Mouse (Mus musculus): ENCODE results near the gene Mgat4b. TPM values are rescaled to one million over a fixed set of nuclear protein-coding genes. Genes with fewer than 3 reads are reported as not detected.

The Mgat4b gene
- polyA plus RNA-seq (2017; shearing (Covaris generic)): 1 to 10 TPM; 1.1 to 1.7 TPM

DNA sequence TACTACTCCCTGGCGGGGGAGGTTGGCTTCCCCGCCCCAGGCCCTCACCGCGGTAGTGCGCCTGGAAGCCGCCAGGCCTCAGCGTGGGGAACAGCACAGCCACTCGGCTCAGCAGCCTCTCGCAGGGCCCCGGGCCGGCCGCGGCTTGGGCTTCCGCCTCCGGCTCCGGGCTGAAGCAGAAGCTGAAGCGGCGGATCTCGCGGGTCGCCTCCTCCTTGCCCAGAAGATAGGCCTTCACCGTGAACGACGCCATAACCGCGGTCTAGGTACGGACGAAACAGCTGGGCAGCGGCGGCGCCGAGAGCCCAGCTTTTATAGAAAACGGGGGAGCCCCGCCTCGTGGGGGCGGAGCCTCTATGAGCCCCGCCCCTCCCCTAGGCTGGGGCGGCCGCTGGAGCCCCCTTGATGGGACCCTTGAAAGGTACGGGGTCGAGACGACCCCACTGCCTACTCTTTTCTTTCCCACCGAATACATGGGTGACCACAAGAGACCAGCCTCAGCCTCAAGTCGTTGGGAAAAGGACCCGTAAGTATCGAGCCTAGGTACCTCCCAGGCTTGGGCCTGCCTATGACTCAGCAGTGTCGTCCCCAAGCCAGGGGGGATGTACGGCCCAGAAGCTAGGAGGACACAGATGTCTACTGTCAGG, at the start of gene Mgat4b, which contains the start of gene Sqstm1:
TSS of gene Mgat4b (plus strand) at position 386 of the 647 bp plus-strand sequence.
TSS of gene Sqstm1 (minus strand) at position 323 of the 647 bp plus-strand sequence.
- peak; percentile 61 for ATAC-seq

DNA sequence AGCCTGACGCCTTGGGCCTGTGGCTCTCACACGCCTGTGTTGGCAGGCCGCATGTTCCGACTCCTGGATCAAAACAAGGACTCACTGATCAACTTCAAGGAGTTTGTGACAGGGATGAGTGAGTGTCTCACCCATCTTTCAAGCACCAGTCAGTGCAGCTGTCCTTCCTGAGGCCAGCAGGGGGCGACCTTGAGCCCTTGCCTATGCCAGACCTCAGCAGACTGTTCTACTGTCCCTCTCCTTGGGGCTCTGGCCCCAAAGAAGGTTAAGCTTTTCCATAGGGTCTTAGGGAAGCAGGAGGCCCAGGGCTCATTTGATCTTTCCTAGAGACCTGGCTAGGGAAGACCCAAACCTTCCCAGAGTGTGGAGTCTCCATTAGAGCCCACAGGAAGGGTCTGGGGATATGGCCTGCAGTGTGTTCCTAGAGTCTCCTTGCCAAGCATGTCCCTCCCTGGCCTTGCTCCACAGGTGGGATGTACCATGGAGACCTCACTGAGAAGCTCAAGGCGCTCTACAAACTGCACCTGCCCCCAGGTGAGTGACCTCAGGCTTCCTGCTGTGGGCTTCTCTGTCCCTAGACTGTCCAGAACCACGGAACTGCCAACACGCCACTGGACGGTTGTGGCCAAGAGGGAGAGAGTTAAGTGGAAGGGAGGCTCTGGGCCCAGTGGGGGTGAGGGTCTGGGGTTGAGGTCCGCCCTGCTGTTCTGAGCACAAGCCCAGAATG, 48.9 kb upstream of the Mgat4b start:
- ATAC-seq: peak; percentile 67

DNA sequence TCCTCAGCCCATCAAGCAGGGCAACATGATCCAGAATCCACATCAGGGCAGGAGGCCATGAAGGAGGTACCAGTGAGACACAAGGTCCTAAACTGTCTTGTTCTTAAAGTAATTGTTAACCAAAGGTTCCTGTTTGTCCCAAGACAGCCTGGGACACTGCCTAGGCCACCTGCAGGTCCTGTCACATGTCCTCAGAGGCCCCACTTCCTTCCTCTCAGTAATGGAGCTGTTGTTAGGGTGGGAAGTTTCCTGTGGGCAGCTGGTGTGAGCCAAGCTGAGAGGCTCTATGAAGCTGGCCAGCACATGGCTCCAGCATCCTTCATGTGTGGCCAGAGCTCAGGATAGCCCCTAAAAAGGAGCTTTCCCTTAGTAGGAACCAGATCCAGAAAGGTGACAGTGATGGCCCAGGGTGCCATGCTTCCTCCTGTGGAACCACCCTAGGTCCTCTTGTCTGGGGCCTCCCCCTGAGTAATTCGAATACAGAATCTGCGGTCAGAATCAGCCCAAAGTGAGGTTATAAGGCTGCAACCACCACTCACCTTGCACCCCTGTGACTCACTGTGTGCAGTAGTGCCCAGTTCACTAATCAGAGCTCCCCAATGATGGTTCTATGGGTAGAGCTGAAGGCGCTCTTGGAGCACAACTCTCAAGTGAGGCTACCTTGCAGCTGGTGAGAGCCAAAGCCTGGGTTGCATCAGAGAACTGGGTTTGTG, 48.2 kb upstream of the Mgat4b start:
- no peak for ATAC-seq

DNA sequence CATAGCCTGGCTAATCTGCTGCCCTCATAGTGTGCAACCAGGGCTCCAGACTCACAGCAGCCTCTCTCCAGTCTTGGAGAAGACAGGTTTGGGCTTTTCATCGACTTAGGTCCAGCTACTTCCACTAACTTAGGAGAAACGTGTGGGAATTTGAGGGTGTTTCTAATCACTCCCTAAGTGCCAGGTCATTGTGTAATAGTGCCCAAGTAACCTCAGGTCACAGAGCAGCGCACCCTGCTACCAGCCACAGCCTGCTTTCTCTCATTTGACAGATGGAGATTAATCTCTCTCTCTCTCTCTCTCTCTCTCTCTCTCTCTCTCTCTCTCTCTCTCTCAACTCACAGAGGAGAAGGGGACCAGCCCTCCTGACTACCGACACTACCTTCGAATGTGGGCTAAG, 42.3 kb upstream of the Mgat4b start:
- ATAC-seq: no peak

DNA sequence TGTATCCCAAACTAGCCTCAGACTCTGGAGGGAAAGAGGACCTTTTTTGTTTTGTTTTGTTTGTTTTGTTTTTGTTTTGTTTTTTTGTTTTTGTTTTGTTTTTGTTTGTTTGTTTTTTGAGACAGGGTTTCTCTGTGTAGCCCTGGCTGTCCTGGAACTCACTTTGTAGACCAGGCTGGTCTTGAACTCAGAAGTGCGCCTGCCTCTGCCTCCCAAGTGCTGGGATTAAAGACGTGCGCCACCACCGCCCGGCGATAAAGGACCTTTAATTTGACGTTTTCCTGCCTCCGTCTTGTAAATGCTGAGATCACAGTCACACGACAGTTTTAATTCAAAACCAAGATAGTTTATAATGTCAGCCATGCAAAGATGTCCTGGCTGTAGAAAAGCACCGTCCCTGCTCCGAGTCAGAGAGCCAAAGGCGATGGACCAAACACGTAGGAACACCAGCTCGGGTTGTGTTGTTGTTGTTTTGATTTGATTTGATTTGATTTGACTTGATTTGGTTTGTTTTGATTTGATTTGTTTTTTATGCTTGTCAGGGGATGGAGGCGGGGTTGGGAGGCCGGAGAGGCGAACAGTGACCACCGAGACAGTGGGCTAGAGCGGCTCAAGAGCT, 36.5 kb upstream of the Mgat4b start, which contains the start of gene Mrnip:
TSS of gene Mrnip (plus strand) at position 334 of the 619 bp plus-strand sequence.
- ATAC-seq: peak; percentile 53

DNA sequence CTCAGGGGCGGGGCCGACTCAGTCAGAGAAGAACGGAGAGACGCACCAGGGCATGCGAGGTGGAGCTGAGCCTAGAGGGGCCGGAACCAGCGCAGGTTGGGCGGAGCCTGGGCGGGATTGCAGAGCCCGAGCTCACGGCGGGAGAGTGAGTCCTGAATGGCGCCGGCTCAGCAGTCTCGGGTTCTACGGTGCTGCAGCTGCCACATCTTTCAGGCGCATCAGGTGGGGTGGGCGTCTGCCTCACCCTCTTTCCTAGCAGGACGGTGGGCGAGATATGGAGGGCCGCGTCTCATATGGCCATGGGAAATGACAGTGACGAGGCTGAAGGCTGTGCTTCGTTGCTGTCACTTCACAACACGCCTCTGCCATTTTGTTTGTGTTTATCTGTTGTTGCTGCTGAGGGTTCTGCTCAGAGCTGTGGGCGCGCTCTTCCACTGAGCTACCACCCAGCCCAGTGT, 35.9 kb upstream of the Mgat4b start:
- ATAC-seq: peak; percentile 99

DNA sequence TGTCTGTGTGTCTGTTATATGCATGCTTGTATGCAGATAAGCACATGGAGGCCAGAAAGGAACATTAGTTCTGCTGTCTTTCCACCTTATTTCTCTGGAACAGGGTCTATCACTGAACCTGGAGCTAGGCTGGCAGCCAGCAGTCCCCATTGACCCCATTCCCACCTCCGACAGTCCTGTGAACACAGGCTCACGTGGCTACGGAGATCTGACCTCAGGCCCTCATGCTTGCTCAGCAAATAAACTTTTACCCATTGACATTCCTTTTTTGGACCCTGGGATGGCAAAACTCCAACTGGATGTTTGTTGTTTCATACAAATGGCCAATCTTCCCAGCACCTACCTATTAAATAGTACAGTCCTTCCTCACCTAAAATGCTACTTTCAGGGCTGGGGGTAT, 34.3 kb upstream of the Mgat4b start:
- ATAC-seq: no peak

DNA sequence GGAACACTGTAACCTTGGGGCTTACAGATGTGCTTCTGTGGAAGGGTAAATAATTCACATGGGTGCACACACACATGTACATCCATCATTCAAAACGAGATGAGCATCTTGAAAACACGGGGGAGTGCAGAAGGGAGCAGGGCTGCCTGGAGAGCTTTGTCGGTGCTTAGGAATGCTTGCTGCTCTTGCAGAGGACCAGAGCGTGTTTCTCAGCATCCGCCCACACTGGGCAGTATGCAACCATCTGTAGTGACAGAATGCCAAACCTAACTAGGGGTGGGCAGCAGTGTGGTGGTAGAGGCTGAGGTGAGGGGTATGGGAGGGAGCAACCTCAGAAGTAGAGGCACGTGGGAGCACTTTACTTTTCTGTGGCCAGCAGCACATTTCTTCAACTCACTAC, 33.6 kb upstream of the Mgat4b start:
- ATAC-seq: no peak

DNA sequence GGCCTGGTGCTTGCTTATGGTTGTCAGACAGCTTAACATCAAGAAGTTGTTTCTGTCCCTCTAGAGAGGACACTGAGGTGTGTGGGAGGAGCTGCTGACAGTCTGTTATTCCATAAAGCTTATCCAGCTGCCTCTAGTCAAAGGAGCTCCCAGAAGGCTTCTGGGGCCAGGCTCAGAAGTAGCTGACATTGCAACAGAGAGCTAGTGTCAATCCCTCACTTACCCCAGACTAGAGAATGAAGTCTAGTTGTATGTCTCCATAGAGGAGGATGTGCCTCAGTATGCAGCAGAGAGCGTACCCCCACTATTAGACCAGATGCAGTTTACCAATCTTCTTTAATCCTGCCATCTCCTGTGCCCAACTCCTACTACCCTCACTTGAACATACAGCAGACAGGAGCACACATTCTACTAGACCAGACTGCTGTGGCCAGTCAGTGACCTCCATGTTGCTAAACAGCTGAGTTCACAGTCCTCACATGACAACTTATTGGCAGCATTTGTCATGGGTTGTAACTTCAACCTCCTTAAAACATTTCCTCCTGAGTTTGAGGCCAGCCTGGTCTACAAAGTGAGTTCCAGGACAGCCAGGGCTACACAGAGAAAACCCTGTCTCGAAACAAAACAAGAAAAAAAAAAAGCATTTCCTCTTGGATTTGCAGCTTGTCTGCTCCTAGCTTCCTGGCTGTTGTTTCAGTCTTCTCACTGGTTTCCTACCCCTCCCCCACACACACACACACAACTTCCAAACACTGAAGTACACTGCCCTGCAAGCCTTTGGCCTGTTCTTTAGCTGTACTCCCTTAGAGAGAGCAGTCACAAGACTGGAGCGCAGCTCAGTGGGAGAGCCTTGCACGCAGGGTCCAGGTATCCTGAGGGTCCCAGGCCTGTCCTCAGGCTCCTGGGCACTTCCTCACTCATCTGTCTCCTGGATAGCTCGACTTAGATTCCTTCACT, 31.9 kb upstream of the Mgat4b start:
- ATAC-seq: no peak

DNA sequence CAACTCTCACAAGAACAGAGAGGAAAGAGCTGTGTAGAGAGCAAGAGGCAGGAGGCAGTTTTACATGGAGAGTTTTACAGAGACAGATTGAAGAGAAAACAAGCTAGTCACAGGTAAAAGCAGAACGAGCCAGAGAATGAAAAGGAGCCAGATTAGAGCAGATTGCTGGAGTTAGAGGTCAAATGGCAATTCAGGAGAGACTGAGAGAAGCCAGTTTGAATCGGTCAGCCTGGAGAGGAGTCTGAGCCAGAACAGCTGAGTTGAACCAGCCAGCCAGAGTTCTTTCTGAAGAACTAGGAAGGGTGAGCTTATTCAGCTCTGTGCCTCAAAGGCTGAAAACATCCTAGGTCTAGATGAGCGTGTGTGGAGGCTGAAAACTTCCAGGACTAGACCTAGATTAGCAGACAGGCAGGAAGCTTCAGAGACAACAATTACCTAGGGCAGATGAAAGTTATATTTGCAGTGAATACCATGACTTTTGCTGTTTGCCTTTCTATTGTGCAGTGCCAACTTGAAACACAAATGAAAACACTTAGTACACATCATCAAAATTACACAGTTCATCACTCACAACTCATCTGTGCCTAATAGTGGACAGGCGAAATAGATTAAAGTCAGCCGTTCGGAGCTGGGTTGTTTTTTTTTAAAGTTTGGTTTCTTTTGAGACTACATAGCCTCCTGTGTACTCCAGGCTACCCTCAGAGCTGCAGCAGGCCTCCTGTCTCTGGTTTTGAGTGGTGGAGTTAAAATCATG, 30.0 kb upstream of the Mgat4b start:
- ATAC-seq: no peak

DNA sequence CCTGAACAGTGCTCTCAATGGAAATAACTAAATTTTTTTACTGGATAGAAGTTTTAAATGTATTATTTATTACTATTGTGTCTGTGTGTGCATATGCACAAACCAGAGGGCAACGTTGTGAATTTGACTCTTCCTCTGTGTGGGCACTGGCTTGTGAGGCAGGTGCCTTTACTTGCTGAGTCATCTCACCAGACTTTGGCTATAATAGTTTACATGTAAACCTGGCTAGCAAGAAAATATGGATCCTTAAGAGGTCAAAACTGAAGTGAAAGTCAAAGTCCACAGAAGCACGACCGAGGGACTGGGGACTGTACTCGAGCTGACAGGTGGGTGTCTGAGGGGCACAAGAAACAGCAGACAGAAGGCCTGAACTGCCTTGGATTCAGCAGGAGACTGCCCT, 28.0 kb upstream of the Mgat4b start:
- no peak for ATAC-seq

DNA sequence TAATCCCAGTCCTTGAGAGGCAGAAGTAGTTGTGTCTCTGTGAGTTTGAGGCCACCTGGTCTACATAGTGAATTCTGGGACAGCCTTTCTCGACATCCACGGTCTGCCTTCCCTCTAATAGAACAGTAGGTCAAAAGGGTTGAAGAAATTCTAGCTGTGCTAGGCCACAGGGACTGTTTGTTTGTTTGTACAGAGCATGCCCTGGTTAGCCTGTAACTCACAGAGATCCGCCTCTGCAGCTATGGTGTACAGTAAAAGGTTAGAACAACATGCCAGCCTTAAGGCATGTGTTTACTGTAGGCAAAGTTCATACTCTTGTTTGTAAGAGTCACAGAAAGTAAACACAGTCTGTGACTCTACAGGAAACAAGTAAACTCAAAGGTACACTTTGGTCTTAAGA, 25.9 kb upstream of the Mgat4b start:
- ATAC-seq: no peak

DNA sequence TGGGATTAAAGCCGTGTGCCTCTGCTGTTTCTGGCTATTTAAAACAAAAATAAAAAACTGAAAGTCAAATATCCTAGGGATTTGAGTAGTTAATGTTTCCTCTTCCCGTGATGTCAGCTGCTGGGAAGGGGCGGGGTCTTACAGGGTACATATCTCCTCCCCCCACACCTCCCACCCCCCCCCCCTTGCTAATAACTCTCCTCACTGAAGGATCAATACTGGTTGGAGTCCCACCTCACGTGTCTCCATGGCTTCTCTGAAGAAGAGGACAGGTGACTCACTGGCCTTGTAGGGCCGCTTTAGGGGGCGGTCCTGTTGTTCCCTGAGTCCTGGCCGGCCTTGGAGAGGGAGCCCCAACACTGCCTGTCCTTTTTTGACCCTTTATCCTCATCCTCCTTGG, 22.0 kb upstream of the Mgat4b start:
- no peak for ATAC-seq

DNA sequence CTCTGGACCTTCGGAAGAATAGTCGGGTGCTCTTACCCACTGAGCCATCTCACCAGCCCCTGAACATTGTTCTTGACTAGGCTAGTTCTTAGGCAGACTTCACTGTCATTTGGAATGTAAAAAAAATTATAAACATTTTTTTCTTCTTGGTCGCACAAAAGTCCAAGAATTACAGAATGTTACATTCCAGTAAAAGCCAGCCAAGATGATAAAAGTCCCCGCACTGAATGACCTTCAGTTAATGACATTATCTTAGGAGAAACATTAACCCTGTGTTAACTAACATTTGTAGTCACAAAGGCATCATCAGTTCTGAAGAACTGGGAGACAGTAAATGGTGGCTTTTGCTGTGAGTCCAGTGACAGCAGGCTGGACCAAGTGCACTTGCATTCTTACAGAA, 20.3 kb upstream of the Mgat4b start:
- no peak for ATAC-seq

DNA sequence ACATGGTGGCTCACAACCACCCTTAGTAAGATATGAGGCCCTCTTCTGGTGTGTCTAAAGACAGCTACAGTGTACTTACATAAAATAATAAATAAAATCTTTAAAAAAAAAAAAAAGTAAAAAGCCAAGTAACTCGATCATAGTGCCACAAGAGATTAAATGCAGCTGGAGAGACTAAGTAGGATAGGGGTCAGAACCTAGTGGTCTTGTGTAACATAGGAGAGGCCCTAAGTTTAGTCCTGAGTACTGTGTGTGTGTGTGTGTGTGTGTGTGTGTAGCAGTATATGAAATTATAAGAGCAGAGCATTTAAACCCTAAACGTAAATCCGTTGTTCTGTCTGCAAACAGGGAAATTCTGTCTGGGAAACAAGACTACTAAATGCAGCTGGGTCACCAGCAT, 18.4 kb upstream of the Mgat4b start:
- ATAC-seq: no peak

DNA sequence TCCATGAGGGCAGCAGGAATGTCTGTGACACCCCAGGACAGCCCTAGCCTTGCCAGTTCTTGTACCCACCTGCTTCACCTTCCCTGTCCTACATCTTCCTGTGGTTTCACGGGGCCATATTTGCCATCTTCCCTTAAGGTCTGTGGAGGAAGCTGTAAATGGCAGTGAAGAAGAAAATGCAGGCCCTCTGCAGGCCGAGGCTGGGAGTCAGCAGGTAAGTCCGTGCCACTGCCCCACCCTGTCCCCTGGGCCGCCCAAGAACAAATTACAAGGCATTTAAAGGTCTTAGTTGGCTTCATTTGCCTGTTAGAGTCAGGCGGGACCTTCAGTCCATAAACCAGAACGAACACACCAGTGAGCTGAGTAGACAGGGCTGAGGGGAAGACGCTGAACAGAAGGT, 16.6 kb upstream of the Mgat4b start:
- ATAC-seq: no peak

DNA sequence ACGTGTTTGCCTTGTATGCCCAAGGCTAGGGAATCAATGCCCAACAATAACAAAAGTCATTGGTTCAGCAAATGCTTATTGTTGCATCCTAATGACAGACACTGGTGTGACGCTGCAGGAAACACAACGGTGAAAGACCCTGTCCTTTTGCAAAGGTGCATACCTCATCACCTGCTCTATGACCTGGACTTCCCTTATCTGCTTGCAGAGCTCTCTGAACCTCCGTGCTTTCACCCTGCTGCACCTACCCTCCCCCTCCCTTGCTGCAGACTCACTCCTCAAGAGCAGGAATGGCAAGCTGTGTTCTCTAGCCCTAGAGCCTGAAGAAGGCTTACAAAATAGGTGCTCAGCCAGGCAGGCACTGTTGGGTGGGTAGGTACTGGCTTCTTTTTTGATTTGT, 15.9 kb upstream of the Mgat4b start:
- no peak for ATAC-seq

DNA sequence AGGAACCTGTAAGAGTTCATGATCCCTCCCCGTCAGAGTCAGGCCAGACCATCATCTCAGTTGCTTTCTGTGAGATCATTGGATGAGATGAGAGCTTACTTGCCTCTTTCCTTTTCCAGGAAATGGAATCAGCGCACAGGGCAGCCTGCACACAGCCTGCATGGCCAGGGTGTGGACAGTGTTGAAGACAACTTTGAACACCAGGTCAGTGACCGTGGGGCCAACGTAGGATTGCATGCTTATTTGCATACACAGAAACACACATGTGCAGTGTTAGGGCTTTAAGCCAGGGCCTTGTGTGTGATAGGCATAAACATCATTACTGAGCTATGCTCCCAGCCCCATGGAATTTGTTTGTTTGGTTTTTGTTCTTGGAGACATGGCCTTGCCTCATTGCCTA, 13.2 kb upstream of the Mgat4b start:
- ATAC-seq: no peak

DNA sequence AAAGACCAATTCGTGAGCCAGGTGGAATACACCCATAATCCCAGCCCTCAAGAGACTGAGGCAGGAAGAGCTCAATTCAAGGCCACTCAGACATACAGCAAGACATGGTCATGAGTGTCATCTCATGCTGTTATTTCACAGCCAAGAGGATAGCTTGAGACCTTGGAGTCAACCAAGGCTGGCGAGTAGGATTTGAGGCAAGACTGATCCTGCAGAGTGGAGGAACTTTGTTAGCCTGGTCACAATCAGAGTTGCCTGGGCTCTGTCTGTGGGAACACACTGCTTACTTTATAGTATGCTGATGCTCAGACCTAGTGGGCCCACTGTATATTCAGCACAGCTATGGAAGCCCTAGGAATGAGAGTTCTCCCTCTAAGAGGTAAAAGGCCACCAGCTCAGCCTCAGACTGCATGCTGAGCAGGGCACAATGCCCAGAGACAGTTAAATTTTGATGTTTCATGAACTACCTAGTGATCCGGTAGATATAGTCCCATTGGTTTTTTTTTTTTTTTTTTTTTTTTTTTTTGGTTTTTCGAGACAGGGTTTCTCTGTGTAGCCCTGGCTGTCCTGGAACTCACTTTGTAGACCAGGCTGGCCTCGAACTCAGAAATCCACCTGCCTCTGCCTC, 12.4 kb upstream of the Mgat4b start:
- no peak for ATAC-seq

DNA sequence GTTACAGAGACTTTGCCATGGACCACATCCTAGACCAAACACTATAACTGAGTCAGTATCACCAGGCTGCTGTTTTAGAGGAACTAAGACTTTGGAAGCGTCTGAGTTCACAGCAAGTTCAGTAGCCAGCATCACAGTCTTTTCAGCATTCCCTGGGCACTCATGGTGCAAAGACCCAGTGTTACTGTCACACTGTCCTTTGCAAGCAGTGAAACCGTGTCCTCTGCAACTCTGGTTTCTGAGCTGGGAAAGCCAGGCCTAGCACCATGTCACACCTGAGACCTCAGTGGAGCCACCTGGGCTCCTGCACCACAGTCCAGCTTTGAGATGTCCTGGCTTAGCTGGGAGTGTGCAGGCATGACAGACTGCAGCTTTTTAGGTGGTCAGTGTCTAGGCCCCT, 11.8 kb upstream of the Mgat4b start:
- ATAC-seq: no peak

DNA sequence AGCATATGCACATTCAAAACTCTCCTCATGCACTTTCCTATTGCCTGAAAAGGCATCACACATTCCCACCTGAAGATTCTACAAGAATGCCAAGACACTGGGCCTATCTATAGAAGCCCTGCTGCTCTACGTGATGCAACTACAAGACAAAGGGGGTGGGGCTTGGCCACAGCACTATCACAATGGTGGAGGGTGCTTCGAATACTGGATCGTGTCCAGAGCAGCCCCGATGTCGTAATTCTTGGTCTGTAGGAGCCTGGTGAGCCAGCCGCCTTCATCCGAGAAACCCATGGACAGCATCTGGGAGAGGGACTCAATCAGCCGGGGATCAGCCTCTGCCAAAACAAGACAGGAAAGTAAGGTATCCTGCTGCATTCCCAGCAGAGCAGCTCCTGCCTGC, 10.1 kb upstream of the Mgat4b start:
- no peak for ATAC-seq

Measured in CD4-positive, CD25-positive, alpha-beta regulatory T cell, adult 4 months (primary cell).